Mouse (Mus musculus): ENCODE measurements at regions not wholly inside any gene's neighbourhood (a gene's known extent, or its start where the extent isn't known, plus 50 kb on each side); places are given as distances from the start of the nearest gene placed in this dataset.

DNA sequence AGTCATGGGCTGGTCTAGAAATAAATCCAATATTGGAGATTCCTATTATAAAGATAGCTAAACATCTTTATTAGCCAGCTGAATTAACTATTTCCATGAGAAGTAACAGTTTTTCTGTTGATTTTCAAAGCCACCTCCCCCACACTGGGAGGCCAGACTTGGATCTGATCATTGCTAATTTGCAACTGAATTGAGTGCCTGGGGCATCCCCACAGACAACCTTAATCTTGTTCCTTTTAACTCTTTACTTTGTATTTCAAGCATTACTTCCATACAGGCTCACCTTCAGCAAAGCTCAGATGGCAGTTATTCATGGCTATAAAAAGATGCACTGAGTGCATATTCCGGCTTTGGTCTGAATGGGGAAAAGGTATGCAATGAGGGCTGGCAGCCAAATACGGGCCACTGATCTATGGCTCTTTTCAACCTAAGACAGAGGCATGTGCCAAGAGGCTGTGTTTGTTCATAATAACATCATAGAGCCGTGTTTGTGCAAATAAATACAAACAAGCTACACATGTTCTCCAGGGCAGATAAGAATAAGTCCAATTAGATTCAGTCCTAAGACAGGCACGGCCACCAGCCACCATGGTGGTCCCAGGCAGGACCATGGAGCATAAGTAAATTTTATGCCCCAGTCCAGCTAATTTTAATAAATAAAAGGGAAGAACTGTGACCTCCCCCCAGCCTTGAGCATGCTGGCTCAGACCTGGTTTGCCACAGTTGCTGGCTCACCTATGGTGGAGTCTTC is 194.5 kb upstream of the Ttc29 start:
- Histone ChIP-seq H3K9ac (ENCODE audit: low read depth, low read length) (no peak overlapping the region), H3K27ac (ENCODE audit: low read depth, low read length) (no peak overlapping the region), H3K9me3 (ENCODE audit: control insufficient read depth, low read length) (no peaks in the 10 kb centered on the region; the same call in 1 of the 2 replicates), H3K27me3 (ENCODE audit: control insufficient read depth, insufficient read depth, low read length) (no peaks in the 10 kb centered on the region), H3K4me3 (ENCODE audit: low read length) (no peak overlapping the region), H3K4me2 (replicated peaks; ENCODE audit: low read depth, low read length) (no peak overlapping the region), H3K36me3 (ENCODE audit: control insufficient read depth, insufficient read depth, low read length) (no peaks in the 10 kb centered on the region), H3K4me1 (ENCODE audit: control insufficient read depth, insufficient read depth, low read length) (peaks cover 7% of the 10 kb centered on the region; the same call in 1 of the 2 replicates)
- 81% methylated on average over 4 of the region's 4 CpGs for WGBS
- ATAC-seq (ENCODE audit: low FRiP score, low TSS enrichment), result no peak

DNA sequence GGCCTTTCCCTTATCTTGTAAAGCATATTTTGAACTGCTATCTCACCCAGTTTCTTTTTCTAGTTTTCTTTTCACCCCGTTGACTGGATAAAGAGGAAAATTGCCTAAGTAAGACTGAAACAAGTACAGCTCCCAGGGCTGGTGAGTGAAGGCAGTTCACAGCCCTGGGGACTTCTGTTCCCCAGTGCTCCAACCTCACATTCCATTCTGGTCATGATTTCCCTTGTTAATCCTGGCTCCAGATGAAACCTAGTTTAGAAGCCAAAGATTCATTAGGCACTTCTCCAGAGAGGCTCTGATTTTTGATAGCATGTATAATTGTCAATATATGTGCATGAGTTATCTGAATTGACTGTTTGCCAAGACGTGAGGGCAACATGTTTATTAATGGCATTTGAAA is 191.6 kb upstream of the Ttc29 start:
- no peak overlapping the region for H3K4me2 ChIP-seq (replicated peaks; ENCODE audit: low read depth, low read length)
- no peaks in the 10 kb centered on the region for H3K9me3 ChIP-seq (ENCODE audit: control insufficient read depth, low read length)
- ATAC-seq (ENCODE audit: low FRiP score, low TSS enrichment), result no peak
- H3K27me3 ChIP-seq (ENCODE audit: control insufficient read depth, insufficient read depth, low read length), result no peaks in the 10 kb centered on the region
- 53% methylated on average over 2 of the region's 2 CpGs for WGBS
- 0 out of 2 replicates have a peak overlapping the region, but pooled peaks have one; percentile 73 for H3K27ac ChIP-seq (ENCODE audit: low read depth, low read length)
- H3K9ac ChIP-seq (ENCODE audit: low read depth, low read length), result no peak overlapping the region
- no peaks in the 10 kb centered on the region for H3K36me3 ChIP-seq (ENCODE audit: control insufficient read depth, insufficient read depth, low read length)
- H3K4me3 ChIP-seq (ENCODE audit: low read length), result no peak overlapping the region
- peaks cover 14% of the 10 kb centered on the region for H3K4me1 ChIP-seq (ENCODE audit: control insufficient read depth, insufficient read depth, low read length)

DNA sequence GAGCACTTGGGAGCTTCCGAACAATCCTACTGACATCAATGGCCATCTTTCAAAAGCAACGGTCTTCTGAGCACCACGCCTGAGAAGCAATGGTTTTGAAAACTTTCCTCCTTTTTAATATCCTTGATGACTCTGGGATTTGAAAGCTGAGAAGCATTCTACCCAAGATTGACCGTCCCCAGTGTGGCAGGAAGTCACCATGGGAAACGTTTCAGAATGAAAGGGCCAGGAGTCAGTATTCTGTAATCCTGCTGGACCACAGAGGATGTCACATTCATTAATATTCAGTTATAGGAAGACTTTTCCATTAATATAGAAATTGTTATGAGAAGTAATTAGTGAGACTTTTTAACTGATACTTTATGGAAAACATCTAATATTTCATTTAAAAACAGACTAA is 190.1 kb upstream of the Ttc29 start:
- H3K4me3 ChIP-seq (ENCODE audit: low read length), result no peak overlapping the region
- H3K4me2 ChIP-seq (replicated peaks; ENCODE audit: low read depth, low read length), result no peak overlapping the region
- no peak for ATAC-seq (ENCODE audit: low FRiP score, low TSS enrichment)
- peaks cover 14% of the 10 kb centered on the region for H3K4me1 ChIP-seq (ENCODE audit: control insufficient read depth, insufficient read depth, low read length)
- H3K27ac ChIP-seq (ENCODE audit: low read depth, low read length), result peak overlapping the region; percentile 73
- no peaks in the 10 kb centered on the region for H3K27me3 ChIP-seq (ENCODE audit: control insufficient read depth, insufficient read depth, low read length)
- H3K9ac ChIP-seq (ENCODE audit: low read depth, low read length), result no peak overlapping the region
- H3K36me3 ChIP-seq (ENCODE audit: control insufficient read depth, insufficient read depth, low read length), result no peaks in the 10 kb centered on the region
- no peaks in the 10 kb centered on the region for H3K9me3 ChIP-seq (ENCODE audit: control insufficient read depth, low read length)
- 32% methylated on average over 5 of the region's 5 CpGs for WGBS

DNA sequence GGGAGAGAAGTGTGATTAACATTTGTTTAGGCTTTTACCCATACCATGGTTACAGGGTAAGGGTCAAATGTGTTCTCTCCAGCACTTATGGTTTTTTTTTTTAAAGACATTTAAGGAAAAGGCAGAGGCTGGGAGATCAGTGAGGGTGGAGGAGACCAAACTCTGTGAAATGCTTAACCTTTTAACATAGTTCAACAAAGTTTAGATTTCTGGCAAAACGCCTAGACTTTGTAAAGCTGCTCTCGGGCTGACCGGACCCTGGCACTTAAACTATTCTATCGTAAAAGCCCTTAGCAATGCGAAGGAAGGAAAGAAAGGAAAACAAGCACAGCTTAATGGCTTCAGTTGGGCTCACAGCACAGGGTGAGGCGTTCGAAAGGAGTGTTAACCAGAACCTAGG is 189.6 kb upstream of the Ttc29 start:
- no peak overlapping the region for H3K9ac ChIP-seq (ENCODE audit: low read depth, low read length)
- 4% methylated on average over 7 of the region's 7 CpGs for WGBS
- no peak overlapping the region for H3K4me2 ChIP-seq (replicated peaks; ENCODE audit: low read depth, low read length)
- H3K27ac ChIP-seq (ENCODE audit: low read depth, low read length), result peak overlapping the region; percentile 83; the same call in 1 of the 2 replicates
- H3K9me3 ChIP-seq (ENCODE audit: control insufficient read depth, low read length), result no peaks in the 10 kb centered on the region
- no peaks in the 10 kb centered on the region for H3K36me3 ChIP-seq (ENCODE audit: control insufficient read depth, insufficient read depth, low read length)
- H3K4me1 ChIP-seq (ENCODE audit: control insufficient read depth, insufficient read depth, low read length), result peaks cover 14% of the 10 kb centered on the region
- peak; percentile 92 for ATAC-seq (ENCODE audit: low FRiP score, low TSS enrichment)
- no peak overlapping the region for H3K4me3 ChIP-seq (ENCODE audit: low read length)
- no peaks in the 10 kb centered on the region for H3K27me3 ChIP-seq (ENCODE audit: control insufficient read depth, insufficient read depth, low read length)

DNA sequence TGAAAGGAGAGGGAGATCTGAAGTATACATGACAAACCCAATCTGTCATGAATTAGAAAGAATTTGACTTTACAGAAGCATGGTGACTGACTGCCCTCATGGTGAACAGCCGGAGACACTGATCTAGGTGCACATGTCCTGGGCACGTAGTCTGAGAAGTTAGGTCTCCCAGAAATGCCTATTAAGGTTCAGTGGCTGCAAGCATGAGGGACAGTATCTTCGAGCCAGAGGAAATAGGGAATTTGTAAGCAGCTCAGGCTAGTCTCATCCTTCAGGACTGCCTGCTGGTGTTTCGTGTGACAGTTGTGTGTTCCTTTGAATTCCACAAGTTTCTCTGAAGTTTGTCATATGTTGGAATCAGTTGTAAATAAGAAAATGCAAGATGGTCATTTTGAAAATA is 189.2 kb upstream of the Ttc29 start:
- no peaks in the 10 kb centered on the region for H3K9me3 ChIP-seq (ENCODE audit: control insufficient read depth, low read length)
- 53% methylated on average over 4 of the region's 4 CpGs for WGBS
- no peaks in the 10 kb centered on the region for H3K36me3 ChIP-seq (ENCODE audit: control insufficient read depth, insufficient read depth, low read length)
- peaks cover 14% of the 10 kb centered on the region for H3K4me1 ChIP-seq (ENCODE audit: control insufficient read depth, insufficient read depth, low read length)
- H3K9ac ChIP-seq (ENCODE audit: low read depth, low read length), result no peak overlapping the region
- H3K27ac ChIP-seq (ENCODE audit: low read depth, low read length), result peak overlapping the region; percentile 83; the same call in 1 of the 2 replicates
- H3K27me3 ChIP-seq (ENCODE audit: control insufficient read depth, insufficient read depth, low read length), result no peaks in the 10 kb centered on the region
- no peak overlapping the region for H3K4me2 ChIP-seq (replicated peaks; ENCODE audit: low read depth, low read length)
- H3K4me3 ChIP-seq (ENCODE audit: low read length), result no peak overlapping the region
- 0 out of 2 replicates have a peak, but pooled peaks have one; percentile 32 for ATAC-seq (ENCODE audit: low FRiP score, low TSS enrichment)

DNA sequence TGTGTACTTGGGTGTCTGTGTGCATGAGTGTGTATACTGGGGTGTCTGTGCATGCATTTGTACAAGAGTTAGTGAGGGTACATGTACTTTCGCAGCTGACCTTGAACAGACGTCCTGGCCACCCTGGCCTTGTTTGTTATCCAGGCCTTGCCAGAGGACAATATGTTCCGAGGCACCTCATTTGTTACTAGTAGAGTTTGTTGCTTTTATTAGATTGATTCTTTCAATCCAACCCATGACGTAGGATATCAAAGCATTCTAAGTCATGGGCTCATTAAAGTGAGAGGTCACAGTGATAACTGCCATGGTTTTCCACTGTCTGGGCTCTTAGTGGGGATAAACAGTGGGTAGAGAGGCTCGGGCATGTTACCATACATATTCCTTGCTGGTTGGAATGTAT is 188.1 kb upstream of the Ttc29 start:
- ATAC-seq (ENCODE audit: low FRiP score, low TSS enrichment), result no peak
- H3K4me1 ChIP-seq (ENCODE audit: control insufficient read depth, insufficient read depth, low read length), result peaks cover 14% of the 10 kb centered on the region
- H3K9ac ChIP-seq (ENCODE audit: low read depth, low read length), result no peak overlapping the region
- H3K36me3 ChIP-seq (ENCODE audit: control insufficient read depth, insufficient read depth, low read length), result no peaks in the 10 kb centered on the region
- no peaks in the 10 kb centered on the region for H3K27me3 ChIP-seq (ENCODE audit: control insufficient read depth, insufficient read depth, low read length)
- 85% methylated on average over 5 of the region's 5 CpGs for WGBS
- H3K4me3 ChIP-seq (ENCODE audit: low read length), result no peak overlapping the region
- no peaks in the 10 kb centered on the region for H3K9me3 ChIP-seq (ENCODE audit: control insufficient read depth, low read length)
- no peak overlapping the region; the same call in 1 of the 2 replicates for H3K27ac ChIP-seq (ENCODE audit: low read depth, low read length)
- H3K4me2 ChIP-seq (replicated peaks; ENCODE audit: low read depth, low read length), result no peak overlapping the region

DNA sequence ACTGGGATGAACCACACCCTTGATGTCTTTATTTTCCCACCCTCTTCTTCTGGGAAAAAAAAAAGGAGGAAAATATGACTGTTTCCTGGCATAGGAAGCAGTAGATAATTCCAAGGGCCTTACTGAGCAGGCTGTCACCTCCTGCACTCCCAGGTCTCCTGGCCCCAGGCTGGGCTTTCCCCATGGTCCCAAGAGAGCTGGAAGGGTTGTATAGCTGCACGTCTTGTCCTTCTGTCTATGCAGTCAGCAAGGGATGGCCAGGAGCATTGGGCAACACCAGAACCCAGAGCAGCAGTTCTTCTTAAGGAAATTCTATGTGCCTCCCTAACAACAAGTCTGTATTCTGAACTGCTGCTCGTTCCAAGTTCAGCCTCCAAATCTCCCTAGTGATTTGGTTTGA is 185.7 kb upstream of the Ttc29 start:
- Histone ChIP-seq H3K27me3 (ENCODE audit: control insufficient read depth, insufficient read depth, low read length) (no peaks in the 10 kb centered on the region), H3K4me2 (replicated peaks; ENCODE audit: low read depth, low read length) (no peak overlapping the region), H3K27ac (ENCODE audit: low read depth, low read length) (no peak overlapping the region), H3K36me3 (ENCODE audit: control insufficient read depth, insufficient read depth, low read length) (no peaks in the 10 kb centered on the region), H3K9me3 (ENCODE audit: control insufficient read depth, low read length) (no peaks in the 10 kb centered on the region), H3K4me1 (ENCODE audit: control insufficient read depth, insufficient read depth, low read length) (peaks cover 14% of the 10 kb centered on the region), H3K9ac (ENCODE audit: low read depth, low read length) (no peak overlapping the region), H3K4me3 (ENCODE audit: low read length) (no peak overlapping the region)
- no peak for ATAC-seq (ENCODE audit: low FRiP score, low TSS enrichment)
- WGBS, result 70% methylated on average over 2 of the region's 2 CpGs

DNA sequence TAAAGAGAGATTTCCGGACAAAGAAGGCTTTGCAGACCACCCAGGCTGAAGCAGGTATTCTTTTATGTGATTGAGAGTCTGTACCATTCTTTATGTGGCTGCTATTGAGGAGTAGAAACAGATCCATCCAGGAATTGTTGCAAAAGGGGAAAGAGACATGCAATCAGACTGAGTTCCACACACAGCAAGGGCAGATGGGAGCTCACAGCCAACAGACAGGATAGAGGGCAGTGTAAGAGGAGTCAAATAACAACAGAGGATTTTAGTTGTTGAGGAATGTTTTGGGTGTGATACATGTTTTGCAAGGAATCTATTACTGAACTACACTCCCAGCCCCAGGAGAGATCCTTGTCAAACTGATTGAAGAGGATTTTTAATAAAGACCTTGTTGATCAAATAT is 184.2 kb upstream of the Ttc29 start:
- Histone ChIP-seq H3K27ac (ENCODE audit: low read depth, low read length) (no peak overlapping the region), H3K27me3 (ENCODE audit: control insufficient read depth, insufficient read depth, low read length) (no peaks in the 10 kb centered on the region), H3K4me3 (ENCODE audit: low read length) (no peak overlapping the region), H3K4me1 (ENCODE audit: control insufficient read depth, insufficient read depth, low read length) (peaks cover 5% of the 10 kb centered on the region), H3K4me2 (replicated peaks; ENCODE audit: low read depth, low read length) (no peak overlapping the region), H3K36me3 (ENCODE audit: control insufficient read depth, insufficient read depth, low read length) (no peaks in the 10 kb centered on the region), H3K9ac (ENCODE audit: low read depth, low read length) (no peak overlapping the region), H3K9me3 (ENCODE audit: control insufficient read depth, low read length) (no peaks in the 10 kb centered on the region)
- ATAC-seq (ENCODE audit: low FRiP score, low TSS enrichment), result no peak
- WGBS, result 71% methylated on average over 1 of the region's 1 CpGs

DNA sequence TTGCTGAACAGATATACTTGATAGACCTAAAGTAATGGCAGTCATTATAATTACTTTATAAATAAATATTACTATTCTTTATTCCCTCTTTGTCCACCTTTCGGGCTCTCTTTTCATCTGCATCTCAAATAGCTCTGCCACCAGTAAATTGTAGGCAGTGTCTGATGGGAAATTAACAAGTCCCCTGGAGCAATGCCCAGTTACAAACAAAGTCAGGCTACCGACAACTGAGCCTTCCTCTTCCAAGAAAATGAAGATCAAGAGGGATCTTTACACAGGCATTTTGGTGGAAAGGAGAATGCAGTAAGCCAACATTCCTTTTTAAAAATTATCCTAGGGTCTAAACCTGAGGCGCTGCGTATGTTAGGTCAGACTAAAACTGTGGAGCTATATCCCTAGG is 181.3 kb upstream of the Ttc29 start:
- Histone ChIP-seq H3K27me3 (ENCODE audit: control insufficient read depth, insufficient read depth, low read length) (no peaks in the 10 kb centered on the region), H3K9me3 (ENCODE audit: control insufficient read depth, low read length) (no peaks in the 10 kb centered on the region), H3K27ac (ENCODE audit: low read depth, low read length) (no peak overlapping the region), H3K36me3 (ENCODE audit: control insufficient read depth, insufficient read depth, low read length) (no peaks in the 10 kb centered on the region), H3K4me3 (ENCODE audit: low read length) (no peak overlapping the region), H3K4me2 (replicated peaks; ENCODE audit: low read depth, low read length) (no peak overlapping the region), H3K9ac (ENCODE audit: low read depth, low read length) (no peak overlapping the region), H3K4me1 (ENCODE audit: control insufficient read depth, insufficient read depth, low read length) (no peaks in the 10 kb centered on the region)
- 86% methylated on average over 4 of the region's 4 CpGs for WGBS
- no peak for ATAC-seq (ENCODE audit: low FRiP score, low TSS enrichment)

All from kidney, embryonic 14.5 days (tissue).